Mouse (Mus musculus): ENCODE measurements around the gene Chga. TPM values are rescaled to one million over a fixed set of nuclear protein-coding genes. Genes with fewer than 3 reads are reported as not detected.

The Chga gene
- polyA plus RNA-seq, 1 experiment = 0.06 TPM

GRCm38 (mm10) chr12:102593699-102594098, 38.9 kb downstream of the Chga start:
- peaks cover 5% of the 10 kb centered on the region; the same call in 1 of the 2 replicates for H3K9me3 ChIP-seq
- peaks cover 4% of the 10 kb centered on the region for H3K4me1 ChIP-seq
- H3K4me3 ChIP-seq (replicated peaks) = no peak overlapping the region
- TF ChIP-seq FLI1 (IDR thresholded peaks at IDR 0.05; ENCODE audit: low read length) (no peak), GATA1 (IDR thresholded peaks at IDR 0.05; ENCODE audit: borderline replicate concordance, low read length) (no peak)
- no peaks in the 10 kb centered on the region for H3K27me3 ChIP-seq (replicated peaks)
- peaks cover 36% of the 10 kb centered on the region for H3K36me3 ChIP-seq (replicated peaks; ENCODE audit: low read length)

DNA sequence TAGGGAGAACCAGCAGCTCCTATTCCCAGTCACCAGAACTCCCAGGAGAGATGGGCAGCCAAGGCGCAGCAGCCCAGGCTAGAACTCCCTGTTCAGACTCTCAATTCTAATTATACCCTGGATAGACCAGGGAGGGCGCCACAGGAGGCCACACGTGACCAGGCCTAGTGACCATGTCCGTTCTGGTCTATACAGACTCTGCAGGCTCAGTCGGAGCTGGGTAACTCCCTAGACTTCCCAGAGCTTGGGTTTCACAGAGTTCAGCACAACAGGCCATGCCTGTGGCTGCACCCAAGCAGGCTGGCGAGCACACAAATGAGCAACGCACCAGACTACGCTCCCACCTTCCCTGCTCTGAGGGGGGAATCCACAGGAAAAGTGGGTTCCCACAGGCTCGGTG, 39.9 kb downstream of the Chga start:
- peaks cover 4% of the 10 kb centered on the region for H3K4me1 ChIP-seq
- peaks cover 6% of the 10 kb centered on the region; the same call in 1 of the 2 replicates for H3K9me3 ChIP-seq
- no peak overlapping the region for H3K4me3 ChIP-seq (replicated peaks)
- peaks cover 39% of the 10 kb centered on the region for H3K36me3 ChIP-seq (replicated peaks; ENCODE audit: low read length)
- H3K27me3 ChIP-seq (replicated peaks) = no peaks in the 10 kb centered on the region
- TF ChIP-seq FLI1 (IDR thresholded peaks at IDR 0.05; ENCODE audit: low read length) (no peak), GATA1 (IDR thresholded peaks at IDR 0.05; ENCODE audit: borderline replicate concordance, low read length) (no peak)

DNA sequence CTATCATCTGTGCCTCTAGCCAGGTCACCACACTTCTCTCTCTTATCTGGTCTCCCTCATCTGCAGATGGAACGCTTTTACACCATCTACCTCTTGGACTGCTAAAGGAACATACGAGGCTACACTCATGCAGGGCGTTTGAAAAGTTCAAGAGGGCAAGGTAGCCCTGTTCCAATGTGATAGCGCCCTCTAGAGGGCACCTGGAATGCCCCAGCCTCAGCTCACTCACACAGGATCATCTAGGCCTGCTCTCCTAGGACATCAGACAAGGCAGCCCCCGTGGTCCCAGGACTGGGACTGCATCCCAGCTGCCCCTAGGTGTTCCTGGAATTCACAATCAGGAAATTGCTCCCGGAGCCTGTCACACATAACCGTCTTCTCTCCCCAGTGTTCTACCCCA, 41.6 kb downstream of the Chga start:
- no peak overlapping the region for H3K4me3 ChIP-seq (replicated peaks)
- no peak for TF ChIP-seq FLI1 (IDR thresholded peaks at IDR 0.05; ENCODE audit: low read length)
- TF ChIP-seq GATA1 (IDR thresholded peaks at IDR 0.05; ENCODE audit: borderline replicate concordance, low read length) = no peak
- H3K27me3 ChIP-seq (replicated peaks) = no peaks in the 10 kb centered on the region
- H3K9me3 ChIP-seq = peaks cover 6% of the 10 kb centered on the region; the same call in 1 of the 2 replicates
- H3K36me3 ChIP-seq (replicated peaks; ENCODE audit: low read length) = peaks cover 38% of the 10 kb centered on the region
- H3K4me1 ChIP-seq = peaks cover 9% of the 10 kb centered on the region

DNA sequence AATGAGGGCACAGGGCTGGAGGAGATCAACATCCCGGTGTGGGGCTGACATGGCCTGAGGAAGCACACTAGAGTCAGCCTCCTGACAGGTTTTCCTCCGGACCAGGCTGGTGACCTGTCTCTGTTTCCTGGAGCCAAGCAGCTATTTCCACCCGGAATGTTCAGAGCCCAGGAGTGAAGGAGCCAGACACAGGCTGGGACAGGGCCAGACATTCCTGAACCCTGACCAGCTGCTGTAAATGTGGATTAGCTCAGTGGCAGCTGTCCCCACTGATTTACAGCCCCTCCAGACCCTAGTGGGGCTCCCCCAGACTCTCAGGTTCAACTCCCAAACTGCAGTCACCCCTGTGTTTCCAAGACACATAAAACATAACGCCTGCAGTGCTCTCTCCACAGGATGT, 42.7 kb downstream of the Chga start:
- Histone ChIP-seq H3K27me3 (replicated peaks) (no peaks in the 10 kb centered on the region), H3K9me3 (peaks cover 6% of the 10 kb centered on the region; the same call in 1 of the 2 replicates), H3K36me3 (replicated peaks; ENCODE audit: low read length) (peaks cover 46% of the 10 kb centered on the region), H3K4me1 (peaks cover 14% of the 10 kb centered on the region), H3K4me3 (replicated peaks) (no peak overlapping the region)
- TF ChIP-seq FLI1 (IDR thresholded peaks at IDR 0.05; ENCODE audit: low read length) = no peak
- no peak for TF ChIP-seq GATA1 (IDR thresholded peaks at IDR 0.05; ENCODE audit: borderline replicate concordance, low read length)

DNA sequence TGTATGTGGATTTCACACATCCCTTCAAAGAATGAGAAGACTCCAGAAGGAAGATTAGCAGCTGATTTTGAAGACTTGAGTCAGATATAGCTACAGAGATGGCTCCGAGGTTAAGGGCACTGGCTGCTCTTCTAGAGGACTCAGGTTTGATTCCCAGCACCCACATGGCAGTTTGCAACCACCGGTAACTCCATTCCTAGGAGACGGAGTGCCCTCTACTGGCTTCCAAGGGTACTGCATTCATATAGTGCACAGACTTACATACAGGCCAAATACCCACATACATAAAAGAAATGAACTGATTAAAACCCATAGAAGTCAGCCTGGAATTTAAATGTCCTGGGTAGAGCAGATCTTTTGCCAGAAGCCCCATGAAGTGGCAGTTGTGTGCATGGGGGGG, 43.8 kb downstream of the Chga start:
- peaks cover 6% of the 10 kb centered on the region; the same call in 1 of the 2 replicates for H3K9me3 ChIP-seq
- H3K4me1 ChIP-seq = peaks cover 17% of the 10 kb centered on the region
- no peak for TF ChIP-seq FLI1 (IDR thresholded peaks at IDR 0.05; ENCODE audit: low read length)
- TF ChIP-seq GATA1 (IDR thresholded peaks at IDR 0.05; ENCODE audit: borderline replicate concordance, low read length) = no peak
- H3K27me3 ChIP-seq (replicated peaks) = no peaks in the 10 kb centered on the region
- peaks cover 52% of the 10 kb centered on the region for H3K36me3 ChIP-seq (replicated peaks; ENCODE audit: low read length)
- H3K4me3 ChIP-seq (replicated peaks) = no peak overlapping the region

DNA sequence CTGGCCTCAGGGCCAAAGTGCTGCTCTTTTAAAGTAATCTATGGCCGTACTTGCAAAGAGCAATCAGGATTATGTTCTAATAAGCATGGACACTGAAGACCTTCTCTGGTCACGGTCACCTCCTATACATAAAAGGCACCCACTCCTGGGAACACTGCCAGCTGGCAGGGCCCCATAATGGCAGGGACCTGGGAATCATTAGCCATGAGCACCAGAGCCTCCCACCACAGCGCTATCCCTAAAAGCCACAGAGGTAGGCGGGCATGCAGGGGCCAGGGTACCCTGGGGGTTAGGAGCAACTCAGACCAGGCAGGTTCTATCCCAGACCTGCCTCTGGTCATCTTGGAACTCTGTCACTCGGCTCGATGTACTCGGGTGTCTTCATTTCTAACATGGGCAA, 45.0 kb downstream of the Chga start:
- Histone ChIP-seq H3K4me1 (peaks cover 14% of the 10 kb centered on the region), H3K27me3 (replicated peaks) (no peaks in the 10 kb centered on the region), H3K36me3 (replicated peaks; ENCODE audit: low read length) (peaks cover 56% of the 10 kb centered on the region), H3K9me3 (peaks cover 6% of the 10 kb centered on the region; the same call in 1 of the 2 replicates), H3K4me3 (replicated peaks) (no peak overlapping the region)
- TF ChIP-seq FLI1 (IDR thresholded peaks at IDR 0.05; ENCODE audit: low read length) (no peak), GATA1 (IDR thresholded peaks at IDR 0.05; ENCODE audit: borderline replicate concordance, low read length) (no peak)

DNA sequence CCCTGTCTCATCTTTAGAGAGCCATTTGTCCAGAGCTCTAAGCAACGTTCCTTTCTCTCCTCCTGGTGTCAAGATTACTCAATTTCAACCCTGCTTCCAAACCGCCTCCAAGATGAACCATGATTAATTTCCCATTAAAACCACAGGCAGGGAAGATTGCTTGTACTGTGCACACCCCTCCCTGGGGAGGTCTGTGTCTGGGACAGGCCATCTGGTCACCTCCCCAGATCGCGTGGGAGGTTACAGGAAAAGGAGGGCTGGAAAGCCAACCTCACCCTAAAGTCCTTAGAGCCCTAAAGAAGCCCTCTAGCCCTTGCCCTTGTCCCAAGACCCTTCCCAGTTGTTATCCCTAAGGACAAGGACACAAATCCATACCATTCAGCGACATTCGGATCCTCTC, 45.6 kb downstream of the Chga start:
- Histone ChIP-seq H3K4me1 (peaks cover 14% of the 10 kb centered on the region), H3K9me3 (peaks cover 6% of the 10 kb centered on the region; the same call in 1 of the 2 replicates), H3K27me3 (replicated peaks) (no peaks in the 10 kb centered on the region), H3K36me3 (replicated peaks; ENCODE audit: low read length) (peaks cover 61% of the 10 kb centered on the region), H3K4me3 (replicated peaks) (no peak overlapping the region)
- TF ChIP-seq FLI1 (IDR thresholded peaks at IDR 0.05; ENCODE audit: low read length) (no peak), GATA1 (IDR thresholded peaks at IDR 0.05; ENCODE audit: borderline replicate concordance, low read length) (no peak)

- Histone ChIP-seq H3K4me1 (peaks cover 23% of the 10 kb centered on the region), H3K9me3 (peaks cover 6% of the 10 kb centered on the region; the same call in 1 of the 2 replicates), H3K27me3 (replicated peaks) (no peaks in the 10 kb centered on the region), H3K4me3 (replicated peaks) (no peak overlapping the region), H3K36me3 (replicated peaks; ENCODE audit: low read length) (peaks cover 75% of the 10 kb centered on the region)
- no peak for TF ChIP-seq GATA1 (IDR thresholded peaks at IDR 0.05; ENCODE audit: borderline replicate concordance, low read length)
- TF ChIP-seq FLI1 (IDR thresholded peaks at IDR 0.05; ENCODE audit: low read length) = no peak
Measured at GRCm38 (mm10) chr12:102601847-102602246, 47.1 kb downstream of the Chga start.

DNA sequence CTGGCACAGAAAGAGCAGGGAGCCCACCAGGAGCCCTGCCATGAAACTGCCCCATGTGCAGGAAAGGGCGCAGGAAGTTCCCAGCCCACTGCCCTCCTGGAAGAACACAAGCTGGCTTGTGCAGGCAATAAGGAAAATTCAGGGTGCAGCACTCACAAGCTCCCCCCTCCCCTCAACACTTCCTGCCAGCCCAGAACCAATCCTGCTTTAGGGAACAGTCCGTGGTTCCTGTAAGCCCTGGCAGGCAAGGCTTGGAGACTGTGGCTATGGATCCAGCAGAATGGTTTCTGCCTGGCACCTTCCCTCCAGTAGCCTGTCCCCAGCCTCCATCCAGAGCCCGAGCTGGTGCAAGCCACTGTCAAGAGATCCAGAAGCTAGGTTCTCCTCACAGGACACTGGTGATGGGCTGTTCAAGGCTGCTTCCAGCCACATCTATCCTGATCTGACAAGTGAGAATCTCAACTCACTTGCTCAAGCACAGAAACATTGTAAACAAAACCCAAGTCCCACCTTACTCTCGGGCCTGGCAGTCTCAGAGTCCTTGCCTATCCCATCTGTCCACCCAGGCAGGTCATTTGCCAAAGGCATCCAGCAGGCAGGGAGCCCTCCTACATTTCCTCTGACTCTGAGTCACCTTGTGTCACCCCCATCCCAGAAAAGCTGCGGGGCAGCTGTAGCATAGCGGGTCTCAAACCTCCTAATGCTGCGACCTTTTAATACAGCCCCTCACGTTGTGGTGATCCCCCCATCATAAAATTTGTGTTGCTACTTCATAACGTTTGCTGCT, 47.7 kb downstream of the Chga start:
- peaks cover 77% of the 10 kb centered on the region for H3K36me3 ChIP-seq (replicated peaks; ENCODE audit: low read length)
- no peak for TF ChIP-seq GATA1 (IDR thresholded peaks at IDR 0.05; ENCODE audit: borderline replicate concordance, low read length)
- no peak for TF ChIP-seq FLI1 (IDR thresholded peaks at IDR 0.05; ENCODE audit: low read length)
- H3K4me3 ChIP-seq (replicated peaks) = no peak overlapping the region

DNA sequence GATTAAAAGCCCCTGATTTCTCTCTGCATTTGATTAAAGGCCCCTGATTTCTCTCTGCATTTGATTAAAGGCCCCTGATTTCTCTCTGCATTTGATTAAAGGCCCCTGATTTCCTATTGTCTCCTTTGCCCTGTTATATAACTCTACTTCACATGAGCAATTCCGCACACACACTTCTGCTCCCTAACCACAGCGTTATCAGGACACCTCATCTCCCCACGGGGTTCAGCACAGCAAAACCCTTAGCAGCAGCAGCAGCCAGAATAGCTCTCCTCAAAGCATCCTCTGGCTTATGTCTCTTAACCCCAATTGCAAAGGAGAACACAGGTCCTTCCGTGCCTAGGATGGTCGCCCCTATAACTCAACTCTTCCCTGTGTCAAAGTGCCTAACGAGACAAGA, 50.8 kb downstream of the Chga start:
- H3K4me3 ChIP-seq (replicated peaks) = no peak overlapping the region
- no peaks in the 10 kb centered on the region for H3K27me3 ChIP-seq (replicated peaks)
- H3K9me3 ChIP-seq = no peaks in the 10 kb centered on the region
- H3K4me1 ChIP-seq = peaks cover 28% of the 10 kb centered on the region
- TF ChIP-seq FLI1 (IDR thresholded peaks at IDR 0.05; ENCODE audit: low read length) (no peak), GATA1 (IDR thresholded peaks at IDR 0.05; ENCODE audit: borderline replicate concordance, low read length) (no peak)
- H3K36me3 ChIP-seq (replicated peaks; ENCODE audit: low read length) = peaks cover 81% of the 10 kb centered on the region

More for the DNA sequence above, 47.7 kb downstream of the Chga start:
- Histone ChIP-seq H3K4me1 (peaks cover 27% of the 10 kb centered on the region), H3K27me3 (replicated peaks) (no peaks in the 10 kb centered on the region), H3K9me3 (peaks cover 6% of the 10 kb centered on the region; the same call in 1 of the 2 replicates)

All from megakaryocyte, embryonic 14.5 days (primary cell).